Mouse (Mus musculus): Measurements from ENCODE around the gene Vac14. TPM values are rescaled to one million over a fixed set of nuclear protein-coding genes. Genes with fewer than 3 reads are reported as not detected.

The Vac14 gene
- polyA plus RNA-seq, 1 experiment from 2014 or later, result 32.8 TPM

- Histone ChIP-seq H3K27ac (no peak overlapping the region), H3K4me1 (replicated peaks; ENCODE audit: control insufficient read depth, insufficient read depth, low read length) (peaks cover 21% of the 10 kb centered on the region; the same call in 1 of the 2 replicates), H3K4me2 (replicated peaks) (no peak overlapping the region), H3K9ac (no peak overlapping the region), H3K9me3 (ENCODE audit: control insufficient read depth, low read length) (no peaks in the 10 kb centered on the region), H3K4me3 (replicated peaks; ENCODE audit: low read length) (no peak overlapping the region), H3K36me3 (replicated peaks; ENCODE audit: control insufficient read depth, insufficient read depth) (no peaks in the 10 kb centered on the region), H3K27me3 (ENCODE audit: control insufficient read depth, insufficient read depth, low read length) (no peaks in the 10 kb centered on the region)
- ATAC-seq (ENCODE audit: low FRiP score) (no peak), DNase-seq (ENCODE audit: low spot score) (no peak)
- 83% methylated on average over 3 of the region's 3 CpGs for WGBS
Observed at GRCm38 (mm10) chr8:110704103-110704502, 85.7 kb downstream of the Vac14 start.

DNA sequence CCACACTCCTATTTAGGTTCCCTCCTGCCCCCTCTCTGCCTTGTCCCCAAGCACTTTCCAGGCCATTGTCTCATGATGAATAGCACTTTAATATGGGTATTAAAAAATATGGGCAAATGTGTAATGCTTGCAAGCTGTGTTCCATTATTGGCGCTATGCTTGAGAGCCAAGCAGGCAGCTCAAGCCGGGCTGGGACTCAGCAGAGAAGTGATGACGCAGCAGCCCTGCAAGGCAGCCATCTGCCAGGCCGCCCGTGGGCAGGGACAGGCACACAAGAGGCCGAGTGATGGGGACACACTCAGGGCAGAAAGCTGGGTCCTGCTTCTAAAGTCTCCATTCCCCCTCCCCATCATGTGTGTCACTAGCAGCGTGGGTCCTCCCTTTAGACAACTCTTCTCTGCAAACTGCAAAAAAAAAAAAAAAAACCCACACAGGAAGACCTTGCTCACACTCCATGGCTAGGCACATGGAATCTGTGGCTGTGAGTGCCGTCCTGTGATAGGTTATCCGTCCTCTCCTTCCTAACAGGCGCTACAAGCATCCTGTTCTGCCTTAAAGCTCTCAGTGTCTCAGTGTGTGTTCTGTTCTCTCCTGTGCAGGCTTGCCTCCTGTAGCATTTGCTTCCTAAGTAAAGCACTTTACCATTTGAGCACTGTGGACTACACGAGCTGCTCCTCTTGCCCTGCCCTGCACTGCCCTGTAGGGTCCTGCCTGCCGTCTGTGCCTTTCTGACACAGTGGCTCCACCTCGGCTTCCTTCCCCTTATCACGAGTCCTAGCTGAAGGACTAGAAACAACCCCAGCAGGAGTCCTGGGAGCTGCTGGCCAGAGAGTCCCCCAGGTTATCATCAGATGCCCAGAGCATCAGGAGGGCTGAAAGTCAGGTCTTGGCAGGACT, 87.3 kb downstream of the Vac14 start:
- H3K36me3 ChIP-seq (replicated peaks; ENCODE audit: control insufficient read depth, insufficient read depth), result 0 out of 2 replicates have a peak, but pooled peaks cover 3% of the 10 kb centered on the region
- H3K4me1 ChIP-seq (replicated peaks; ENCODE audit: control insufficient read depth, insufficient read depth, low read length), result peaks cover 21% of the 10 kb centered on the region; the same call in 1 of the 2 replicates
- peak overlapping the region; percentile 62 for H3K27ac ChIP-seq
- ATAC-seq (ENCODE audit: low FRiP score) (no peak), DNase-seq (ENCODE audit: low spot score) (no peak)
- 59% methylated on average over 14 of the region's 14 CpGs for WGBS
- H3K27me3 ChIP-seq (ENCODE audit: control insufficient read depth, insufficient read depth, low read length), result no peaks in the 10 kb centered on the region
- H3K9me3 ChIP-seq (ENCODE audit: control insufficient read depth, low read length), result no peaks in the 10 kb centered on the region
- no peak overlapping the region for H3K4me3 ChIP-seq (replicated peaks; ENCODE audit: low read length)
- H3K9ac ChIP-seq, result no peak overlapping the region
- no peak overlapping the region for H3K4me2 ChIP-seq (replicated peaks)

- H3K9me3 ChIP-seq (ENCODE audit: control insufficient read depth, low read length), result no peaks in the 10 kb centered on the region
- no peak for ATAC-seq (ENCODE audit: low FRiP score)
- H3K9ac ChIP-seq, result no peak overlapping the region
- peaks cover 5% of the 10 kb centered on the region; the same call in 1 of the 2 replicates for H3K36me3 ChIP-seq (replicated peaks; ENCODE audit: control insufficient read depth, insufficient read depth)
- H3K4me1 ChIP-seq (replicated peaks; ENCODE audit: control insufficient read depth, insufficient read depth, low read length), result peaks cover 21% of the 10 kb centered on the region; the same call in 1 of the 2 replicates
- H3K4me2 ChIP-seq (replicated peaks), result no peak overlapping the region
- no peak for DNase-seq (ENCODE audit: low spot score)
- peak overlapping the region; percentile 62; the same call in 1 of the 2 replicates for H3K27ac ChIP-seq
- 91% methylated on average over 3 of the region's 3 CpGs for WGBS
- H3K27me3 ChIP-seq (ENCODE audit: control insufficient read depth, insufficient read depth, low read length), result no peaks in the 10 kb centered on the region
- H3K4me3 ChIP-seq (replicated peaks; ENCODE audit: low read length), result no peak overlapping the region
Observed at GRCm38 (mm10) chr8:110706288-110706870, 88.0 kb downstream of the Vac14 start.

DNA sequence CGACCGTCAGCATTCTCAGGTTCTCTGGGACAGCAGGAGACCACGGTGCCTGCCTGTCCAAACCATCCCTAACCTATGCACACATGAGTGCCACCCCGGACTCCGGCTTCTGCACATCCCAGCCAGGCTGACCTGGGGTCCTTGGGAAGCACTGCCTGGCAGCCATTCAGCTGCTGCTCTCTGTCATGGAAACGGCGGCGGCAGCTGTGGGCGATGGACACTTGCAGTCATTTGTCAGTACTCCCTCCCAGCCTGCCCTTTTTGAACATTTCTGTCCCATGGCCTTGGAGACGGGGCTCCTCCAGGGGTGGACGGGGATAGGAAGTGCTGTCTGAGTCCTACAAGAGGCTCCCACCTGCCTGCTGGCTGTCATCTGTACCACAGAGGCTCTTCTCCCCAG, 90.0 kb downstream of the Vac14 start:
- ATAC-seq (ENCODE audit: low FRiP score), result peak; percentile 32; the same call in 1 of the 2 replicates
- no peak overlapping the region for H3K4me2 ChIP-seq (replicated peaks)
- H3K9me3 ChIP-seq (ENCODE audit: control insufficient read depth, low read length), result no peaks in the 10 kb centered on the region
- no peak for DNase-seq (ENCODE audit: low spot score)
- WGBS, result 68% methylated on average over 11 of the region's 11 CpGs
- no peak overlapping the region for H3K4me3 ChIP-seq (replicated peaks; ENCODE audit: low read length)
- no peaks in the 10 kb centered on the region for H3K27me3 ChIP-seq (ENCODE audit: control insufficient read depth, insufficient read depth, low read length)
- H3K4me1 ChIP-seq (replicated peaks; ENCODE audit: control insufficient read depth, insufficient read depth, low read length), result peaks cover 10% of the 10 kb centered on the region; the same call in 1 of the 2 replicates
- H3K9ac ChIP-seq, result no peak overlapping the region
- H3K27ac ChIP-seq, result 0 out of 2 replicates have a peak overlapping the region, but pooled peaks have one; percentile 14
- peaks cover 24% of the 10 kb centered on the region for H3K36me3 ChIP-seq (replicated peaks; ENCODE audit: control insufficient read depth, insufficient read depth)

GRCm38 (mm10) chr8:110710593-110710992, 92.2 kb downstream of the Vac14 start:
- H3K27ac ChIP-seq, result no peak overlapping the region
- DNase-seq (ENCODE audit: low spot score) (no peak), ATAC-seq (ENCODE audit: low FRiP score) (no peak)
- no peak overlapping the region for H3K4me2 ChIP-seq (replicated peaks)
- no peak overlapping the region for H3K4me3 ChIP-seq (replicated peaks; ENCODE audit: low read length)
- no peak overlapping the region for H3K9ac ChIP-seq
- no peaks in the 10 kb centered on the region for H3K9me3 ChIP-seq (ENCODE audit: control insufficient read depth, low read length)
- peaks cover 18% of the 10 kb centered on the region for H3K4me1 ChIP-seq (replicated peaks; ENCODE audit: control insufficient read depth, insufficient read depth, low read length)
- peaks cover 24% of the 10 kb centered on the region for H3K36me3 ChIP-seq (replicated peaks; ENCODE audit: control insufficient read depth, insufficient read depth)
- 66% methylated on average over 3 of the region's 3 CpGs for WGBS
- no peaks in the 10 kb centered on the region for H3K27me3 ChIP-seq (ENCODE audit: control insufficient read depth, insufficient read depth, low read length)

- H3K9me3 ChIP-seq (ENCODE audit: control insufficient read depth, low read length), result no peaks in the 10 kb centered on the region
- no peaks in the 10 kb centered on the region for H3K27me3 ChIP-seq (ENCODE audit: control insufficient read depth, insufficient read depth, low read length)
- H3K4me3 ChIP-seq (replicated peaks; ENCODE audit: low read length), result no peak overlapping the region
- peak; percentile 52; the same call in 1 of the 2 replicates for ATAC-seq (ENCODE audit: low FRiP score)
- peaks cover 30% of the 10 kb centered on the region for H3K36me3 ChIP-seq (replicated peaks; ENCODE audit: control insufficient read depth, insufficient read depth)
- peaks cover 20% of the 10 kb centered on the region for H3K4me1 ChIP-seq (replicated peaks; ENCODE audit: control insufficient read depth, insufficient read depth, low read length)
- H3K9ac ChIP-seq, result no peak overlapping the region
- DNase-seq (ENCODE audit: low spot score), result no peak
- H3K4me2 ChIP-seq (replicated peaks), result no peak overlapping the region
- no peak overlapping the region; the same call in 1 of the 2 replicates for H3K27ac ChIP-seq
- 74% methylated on average over 13 of the region's 13 CpGs for WGBS
Observed at GRCm38 (mm10) chr8:110711271-110711934, 93.0 kb downstream of the Vac14 start.

- H3K36me3 ChIP-seq (replicated peaks; ENCODE audit: control insufficient read depth, insufficient read depth), result peaks cover 30% of the 10 kb centered on the region
- H3K4me3 ChIP-seq (replicated peaks; ENCODE audit: low read length), result no peak overlapping the region
- H3K27ac ChIP-seq, result no peak overlapping the region
- DNase-seq (ENCODE audit: low spot score) (no peak), ATAC-seq (ENCODE audit: low FRiP score) (no peak)
- H3K27me3 ChIP-seq (ENCODE audit: control insufficient read depth, insufficient read depth, low read length), result no peaks in the 10 kb centered on the region
- no peaks in the 10 kb centered on the region for H3K9me3 ChIP-seq (ENCODE audit: control insufficient read depth, low read length)
- H3K9ac ChIP-seq, result no peak overlapping the region
- WGBS, result 96% methylated on average over 7 of the region's 7 CpGs
- H3K4me1 ChIP-seq (replicated peaks; ENCODE audit: control insufficient read depth, insufficient read depth, low read length), result peaks cover 24% of the 10 kb centered on the region
- no peak overlapping the region for H3K4me2 ChIP-seq (replicated peaks)
Observed at GRCm38 (mm10) chr8:110713073-110713472, 94.7 kb downstream of the Vac14 start.

- no peak for DNase-seq (ENCODE audit: low spot score)
- Histone ChIP-seq H3K4me3 (replicated peaks; ENCODE audit: low read length) (no peak overlapping the region), H3K36me3 (replicated peaks; ENCODE audit: control insufficient read depth, insufficient read depth) (peaks cover 30% of the 10 kb centered on the region), H3K27ac (peak overlapping the region; percentile 76), H3K4me1 (replicated peaks; ENCODE audit: control insufficient read depth, insufficient read depth, low read length) (peaks cover 39% of the 10 kb centered on the region), H3K9ac (no peak overlapping the region), H3K4me2 (replicated peaks) (no peak overlapping the region), H3K27me3 (ENCODE audit: control insufficient read depth, insufficient read depth, low read length) (no peaks in the 10 kb centered on the region), H3K9me3 (ENCODE audit: control insufficient read depth, low read length) (no peaks in the 10 kb centered on the region)
- ATAC-seq (ENCODE audit: low FRiP score), result no peak
- WGBS, result 72% methylated on average over 15 of the region's 15 CpGs
Observed at GRCm38 (mm10) chr8:110714827-110715519, 96.6 kb downstream of the Vac14 start.
